Mouse (Mus musculus): ENCODE data around the gene Celf6. TPM values are rescaled to one million over a fixed set of nuclear protein-coding genes. Genes with fewer than 3 reads are reported as not detected.

Celf6 gene
- total and polyA plus RNA-seq, 3 experiments: not detected

GRCm38 (mm10) chr9:59565600-59565999 lies 12.1 kb upstream of the Celf6 start (continued):
- TF ChIP-seq GABPA (IDR thresholded peaks at IDR 0.05; ENCODE audit: insufficient replicate concordance, low read depth, low read length): no peak
- no peak for TF ChIP-seq CHD1 (IDR thresholded peaks at IDR 0.05; ENCODE audit: low read depth, low read length)
- TF ChIP-seq USF1 (IDR thresholded peaks at IDR 0.05; ENCODE audit: low read depth, low read length): no peak
- TF ChIP-seq JUND (conservative IDR thresholded peaks at IDR 0.05; ENCODE audit: low read depth, low read length): no peak
- TF ChIP-seq EP300 (IDR thresholded peaks at IDR 0.05; ENCODE audit: low read length): no peak
- TF ChIP-seq UBTF (IDR thresholded peaks at IDR 0.05; ENCODE audit: low read depth, low read length): no peak
- no peak for TF ChIP-seq BHLHE40 (IDR thresholded peaks at IDR 0.05; ENCODE audit: low read depth, low read length)

GRCm38 (mm10) chr9:59567111-59567510 lies 10.6 kb upstream of the Celf6 start:
- H3K4me1 ChIP-seq (ENCODE audit: control insufficient read depth in 1 of 2, insufficient read depth in 2 of 2): peaks cover 3 to 15% of the 10 kb centered on the region in 2 experiments; a peak in 3 of 4 replicates
- in situ Hi-C loops (cut with MboI; ENCODE audit: low pct_ligation_motif_present, low pct_unique_long_range_greater_than_20kb, low sequenced_read_pairs): no loop called here
- dilution Hi-C loops (cut with MboI; ENCODE audit: extremely low pct_ligation_motif_present, extremely low pct_unique_long_range_greater_than_20kb, low sequenced_read_pairs): no loop called here
- no peak overlapping the region for H3K9ac ChIP-seq (ENCODE audit: insufficient read depth, low read depth)
- H3K27ac ChIP-seq (ENCODE audit: insufficient read depth, low read depth): no peak overlapping the region
- peaks cover 29 to 34% of the 10 kb centered on the region in 2 experiments for H3K36me3 ChIP-seq (replicated peaks in 1 of 2; ENCODE audit: control insufficient read depth in 1 of 2, insufficient read depth in 1 of 2, low read length in 1 of 2)
- no peaks in the 10 kb centered on the region for H3K9me3 ChIP-seq (replicated peaks; ENCODE audit: low read length)
- no peak overlapping the region for H3K4me3 ChIP-seq (replicated peaks in 1 of 3; ENCODE audit: low read depth in 2 of 3, low read length in 2 of 3, poor library complexity in 1 of 3)
- TF ChIP-seq MEF2A (IDR thresholded peaks at IDR 0.05; ENCODE audit: borderline replicate concordance, low read depth, low read length): no peak
- TF ChIP-seq HCFC1 (IDR thresholded peaks at IDR 0.05; ENCODE audit: low read depth, low read length): no peak
- no peak for TF ChIP-seq JUND (conservative IDR thresholded peaks at IDR 0.05; ENCODE audit: low read depth, low read length)
- TF ChIP-seq RAD21 (IDR thresholded peaks at IDR 0.05; ENCODE audit: low read depth, low read length): peak; percentile 70
- peak; percentile 30; the same call in 1 of the 2 replicates for TF ChIP-seq TCF12 (IDR thresholded peaks at IDR 0.05; ENCODE audit: low read depth, low read length)
- TF ChIP-seq SIN3A (IDR thresholded peaks at IDR 0.05; ENCODE audit: low read length): no peak
- TF ChIP-seq CTCF (conservative IDR thresholded peaks at IDR 0.05 in 1 of 2, IDR thresholded peaks at IDR 0.05 in 1 of 2; ENCODE audit: low read depth in 2 of 2, low read length in 2 of 2): peak; percentile 39 to 92; a peak in 3 of 4 replicates
- no peak for TF ChIP-seq PAX5 (IDR thresholded peaks at IDR 0.05; ENCODE audit: low read length)
- no peak for TF ChIP-seq USF1 (IDR thresholded peaks at IDR 0.05; ENCODE audit: low read depth, low read length)
- TF ChIP-seq NELFE (IDR thresholded peaks at IDR 0.05; ENCODE audit: low read depth, low read length): peak; percentile 37; the same call in 1 of the 2 replicates
- peak; percentile 15; the same call in 1 of the 2 replicates for TF ChIP-seq EP300 (IDR thresholded peaks at IDR 0.05; ENCODE audit: low read length)
- TF ChIP-seq MAFK (IDR thresholded peaks at IDR 0.05; ENCODE audit: insufficient replicate concordance, low read length): no peak
- peak; percentile 83 for TF ChIP-seq SMC3 (IDR thresholded peaks at IDR 0.05; ENCODE audit: low read depth, low read length)
- TF ChIP-seq ELF1 (IDR thresholded peaks at IDR 0.05; ENCODE audit: low read depth, low read length): peak; percentile 73
- no peak for TF ChIP-seq ETS1 (conservative IDR thresholded peaks at IDR 0.05; ENCODE audit: low read depth, low read length)
- TF ChIP-seq BHLHE40 (IDR thresholded peaks at IDR 0.05; ENCODE audit: low read depth, low read length): no peak
- no peak for TF ChIP-seq UBTF (IDR thresholded peaks at IDR 0.05; ENCODE audit: low read depth, low read length)
- no peak for TF ChIP-seq GABPA (IDR thresholded peaks at IDR 0.05; ENCODE audit: insufficient replicate concordance, low read depth, low read length)
- no peak for TF ChIP-seq MAX (IDR thresholded peaks at IDR 0.05; ENCODE audit: low read length)
- peak; percentile 47; the same call in 1 of the 2 replicates for TF ChIP-seq MYC (IDR thresholded peaks at IDR 0.05; ENCODE audit: low read depth, low read length)
- TF ChIP-seq CHD2 (IDR thresholded peaks at IDR 0.05; ENCODE audit: low read length): no peak
- TF ChIP-seq JUN (IDR thresholded peaks at IDR 0.05; ENCODE audit: insufficient read depth, low read depth, low read length): no peak
- peak; percentile 23; the same call in 1 of the 2 replicates for TF ChIP-seq IRF4 (IDR thresholded peaks at IDR 0.05; ENCODE audit: low read depth, low read length)
- TF ChIP-seq ZNF384 (IDR thresholded peaks at IDR 0.05; ENCODE audit: low read depth, low read length): no peak
- TF ChIP-seq MAZ (IDR thresholded peaks at IDR 0.05; ENCODE audit: low read depth, low read length): peak; percentile 28; the same call in 1 of the 2 replicates
- no peak for TF ChIP-seq CHD1 (IDR thresholded peaks at IDR 0.05; ENCODE audit: low read depth, low read length)
- no peak for TF ChIP-seq ZMIZ1 (IDR thresholded peaks at IDR 0.05; ENCODE audit: low read depth, low read length)
- TF ChIP-seq KAT2A (IDR thresholded peaks at IDR 0.05; ENCODE audit: insufficient replicate concordance, low read length): no peak
- no peak for TF ChIP-seq USF2 (conservative IDR thresholded peaks at IDR 0.05; ENCODE audit: low read depth, low read length)
- no peaks in the 10 kb centered on the region for H3K27me3 ChIP-seq (replicated peaks)
- H3K4me2 ChIP-seq (ENCODE audit: insufficient read depth, low read depth, poor library complexity, severe bottlenecking): no peak overlapping the region
- peak; percentile 82 for DNase-seq (ENCODE audit: extremely low read depth)
- H3K79me2 ChIP-seq (replicated peaks; ENCODE audit: control insufficient read depth, extremely low read depth, insufficient read depth, poor library complexity, severe bottlenecking): no peaks in the 10 kb centered on the region

All from CH12.LX (cell line).